Mouse (Mus musculus) C2C12 (cell line): ENCODE measurements around the gene Dlgap1. TPM values are rescaled to one million over a fixed set of nuclear protein-coding genes. Genes with fewer than 3 reads are reported as not detected.

ENCODE experiments used
- H3K27me3 ChIP-seq: one replicate; pipeline ENCODE4 v1.6.1; 2011; ENCODE audit not compliant: control insufficient read depth, insufficient read depth, insufficient read length
- H3K36me3 ChIP-seq: one replicate; pipeline ENCODE4 v1.6.1; 2011; ENCODE audit not compliant: control insufficient read depth, insufficient read depth
- H3K4me3 ChIP-seq: one replicate; pipeline ENCODE4 v1.5.1; 2011; ENCODE audit warnings: mild to moderate bottlenecking, control low read depth; ENCODE audit not compliant: poor library complexity, insufficient read depth, severe bottlenecking
- H3K79me2 ChIP-seq: one replicate; pipeline ENCODE4 v1.6.1; 2011; ENCODE audit not compliant: control insufficient read depth, insufficient read depth
- H3K79me3 ChIP-seq: one replicate; pipeline ENCODE4 v1.6.1; 2011; ENCODE audit warnings: low read depth, control low read depth
- H3ac ChIP-seq: one replicate; pipeline ENCODE3; 2011; ENCODE audit warnings: low read depth; ENCODE audit not compliant: control insufficient read depth, insufficient read length
- CEBPB ChIP-seq: IDR thresholded peaks from one replicate; pipeline ENCODE4 v1.6.1; 2011; ENCODE audit warnings: low read depth, mild to moderate bottlenecking, control low read depth, moderate library complexity
- CTCF ChIP-seq: IDR thresholded peaks from one replicate; pipeline ENCODE4 v1.5.1; 2011; ENCODE audit not compliant: control insufficient read depth, insufficient read depth, insufficient read length
- FOSL1 ChIP-seq: IDR thresholded peaks from one replicate; pipeline ENCODE4 v1.8.0; 2011; ENCODE audit warnings: mild to moderate bottlenecking, low read length; ENCODE audit not compliant: poor library complexity, insufficient read depth, severe bottlenecking
- MAX ChIP-seq: IDR thresholded peaks from one replicate; pipeline ENCODE4 v1.6.1; 2011; ENCODE audit warnings: mild to moderate bottlenecking, control low read depth
- MYOD1 ChIP-seq: IDR thresholded peaks from one replicate; pipeline ENCODE4 v1.6.1; 2011; ENCODE audit warnings: low read depth; ENCODE audit not compliant: control insufficient read depth, insufficient read length
- MYOG ChIP-seq: IDR thresholded peaks from one replicate; pipeline ENCODE4 v1.6.1; 2011; ENCODE audit not compliant: control insufficient read depth, insufficient read length; ENCODE audit errors: extremely low read depth
- USF1 ChIP-seq: IDR thresholded peaks from one replicate; pipeline ENCODE4 v1.6.1; 2011; ENCODE audit warnings: low read depth, mild to moderate bottlenecking, control low read depth, moderate library complexity
- polyA plus RNA-seq: library from polyadenylated mRNA; unstranded; fragments of >200 nt; fragmentation: generic; extraction: Trizol; gene quantifications from one replicate; pipeline ENCODE4 v1.2.1, GENCODE M21; 2012; ENCODE audit warnings: missing spikeins

Dlgap1 gene
- polyA plus RNA-seq, 1 experiment, result 0.22 TPM

GRCm38 (mm10) chr17:70191228-70191627 is 222.4 kb downstream of the Dlgap1 start:
- Histone ChIP-seq H3K36me3 (no peaks in the 10 kb centered on the region), H3K27me3 (no peaks in the 10 kb centered on the region), H3ac (no peak overlapping the region), H3K79me2 (no peaks in the 10 kb centered on the region), H3K4me3 (no peak overlapping the region), H3K79me3 (no peaks in the 10 kb centered on the region)
- TF ChIP-seq MYOG (no peak), MAX (no peak)

DNA sequence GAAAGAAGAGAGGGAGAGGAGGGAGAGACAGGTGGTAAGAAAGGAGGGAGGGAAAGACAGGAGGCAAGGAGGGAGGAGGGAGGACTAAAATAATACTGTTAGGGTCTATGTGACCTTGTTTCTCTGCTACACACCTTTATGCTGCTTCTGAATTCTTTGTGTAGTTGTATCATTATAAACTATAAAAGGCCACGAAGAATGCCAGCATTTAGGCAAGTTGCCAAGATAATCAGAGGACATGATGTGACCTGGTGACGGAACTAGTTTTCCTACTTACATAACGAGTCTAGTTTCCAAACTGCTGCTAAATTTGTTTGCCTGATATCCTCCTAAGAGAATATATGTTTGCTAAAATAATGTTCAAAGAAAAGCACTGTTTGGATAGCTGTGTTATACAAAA is 254.0 kb downstream of the Dlgap1 start:
- Histone ChIP-seq H3K36me3 (no peaks in the 10 kb centered on the region), H3K79me3 (no peaks in the 10 kb centered on the region), H3K27me3 (no peaks in the 10 kb centered on the region), H3K4me3 (no peak overlapping the region), H3ac (no peak overlapping the region), H3K79me2 (no peaks in the 10 kb centered on the region)
- no peak for TF ChIP-seq FOSL1

GRCm38 (mm10) chr17:70247342-70247741 is 278.5 kb downstream of the Dlgap1 start:
- no peak overlapping the region for H3ac ChIP-seq
- no peaks in the 10 kb centered on the region for H3K27me3 ChIP-seq
- no peaks in the 10 kb centered on the region for H3K79me2 ChIP-seq
- TF ChIP-seq MYOG, result no peak
- TF ChIP-seq FOSL1, result no peak
- TF ChIP-seq CTCF, result no peak
- no peak for TF ChIP-seq CEBPB
- no peak for TF ChIP-seq MYOD1
- no peaks in the 10 kb centered on the region for H3K79me3 ChIP-seq
- no peaks in the 10 kb centered on the region for H3K36me3 ChIP-seq
- H3K4me3 ChIP-seq, result no peak overlapping the region

DNA sequence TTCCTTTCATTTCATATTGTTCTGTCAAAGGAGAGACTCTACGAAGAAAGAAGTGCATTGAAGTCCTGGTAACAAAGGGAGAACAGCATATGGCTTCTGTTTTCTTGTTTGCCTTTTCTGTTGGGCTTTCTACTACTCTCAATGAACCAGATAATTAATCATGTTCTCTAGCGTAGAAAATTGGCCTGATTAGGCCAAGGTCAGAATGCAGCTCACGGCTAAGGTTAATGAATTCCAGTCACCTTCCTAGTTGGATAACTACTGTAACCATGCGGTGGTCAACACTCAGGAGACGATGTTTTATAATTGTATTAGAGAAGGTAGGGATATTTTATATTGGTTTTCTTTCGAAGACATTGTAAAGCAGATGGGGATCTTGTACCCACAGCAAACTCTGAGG is 279.4 kb downstream of the Dlgap1 start:
- no peaks in the 10 kb centered on the region for H3K36me3 ChIP-seq
- no peaks in the 10 kb centered on the region for H3K79me2 ChIP-seq
- H3K79me3 ChIP-seq, result no peaks in the 10 kb centered on the region
- H3K4me3 ChIP-seq, result no peak overlapping the region
- H3K27me3 ChIP-seq, result no peaks in the 10 kb centered on the region
- H3ac ChIP-seq, result no peak overlapping the region
- no peak for TF ChIP-seq MYOG
- TF ChIP-seq USF1, result no peak
- no peak for TF ChIP-seq FOSL1
- no peak for TF ChIP-seq CEBPB
- no peak for TF ChIP-seq MAX
- no peak for TF ChIP-seq MYOD1
- no peak for TF ChIP-seq CTCF

DNA sequence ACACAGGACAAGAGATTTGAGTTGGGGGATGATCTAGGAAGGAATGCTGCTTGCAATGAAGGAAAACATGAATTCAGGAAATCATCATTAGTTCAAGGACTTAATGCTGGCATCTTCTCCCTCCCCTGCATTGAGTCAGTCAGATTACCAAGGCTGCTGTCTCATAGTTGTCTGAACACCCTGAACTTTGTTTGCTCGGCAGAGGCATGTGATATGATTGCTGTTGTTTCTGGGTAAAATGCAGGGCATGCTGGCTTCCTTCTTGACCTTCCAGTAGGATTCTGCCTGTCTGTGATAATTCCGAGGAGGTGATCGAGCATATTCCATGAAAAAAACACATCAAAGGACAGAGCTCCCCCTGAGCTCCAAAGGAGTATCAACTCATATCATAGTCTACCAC is 283.6 kb downstream of the Dlgap1 start:
- Histone ChIP-seq H3K79me2 (no peaks in the 10 kb centered on the region), H3ac (no peak overlapping the region), H3K79me3 (no peaks in the 10 kb centered on the region), H3K27me3 (no peaks in the 10 kb centered on the region), H3K36me3 (no peaks in the 10 kb centered on the region), H3K4me3 (no peak overlapping the region)
- TF ChIP-seq USF1, result no peak
- TF ChIP-seq MAX, result no peak
- no peak for TF ChIP-seq MYOG
- no peak for TF ChIP-seq FOSL1

DNA sequence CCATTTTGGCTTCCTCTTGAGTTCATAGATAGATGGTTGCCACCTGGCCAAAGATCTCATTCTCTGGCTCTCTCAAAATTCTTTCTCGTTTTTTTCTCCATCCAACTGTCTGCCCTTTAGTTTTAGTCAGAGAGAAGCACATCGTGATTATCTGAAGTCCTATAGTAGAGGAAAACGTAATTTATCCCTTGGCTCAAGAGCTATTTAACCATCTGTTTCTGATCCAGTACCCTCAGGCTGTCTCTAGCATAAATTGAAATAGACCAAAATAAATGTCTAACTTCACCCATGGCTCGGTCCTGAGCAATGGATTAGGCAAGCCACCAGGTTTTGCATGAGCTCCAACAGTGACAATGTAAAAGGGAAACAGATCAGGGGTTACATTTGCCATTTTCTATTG is 287.5 kb downstream of the Dlgap1 start:
- no peaks in the 10 kb centered on the region for H3K36me3 ChIP-seq
- H3K4me3 ChIP-seq, result no peak overlapping the region

GRCm38 (mm10) chr17:70263156-70263555 is 294.3 kb downstream of the Dlgap1 start:
- H3K79me3 ChIP-seq, result no peaks in the 10 kb centered on the region
- H3K27me3 ChIP-seq, result no peaks in the 10 kb centered on the region
- no peak overlapping the region for H3ac ChIP-seq
- H3K4me3 ChIP-seq, result no peak overlapping the region
- H3K79me2 ChIP-seq, result no peaks in the 10 kb centered on the region
- TF ChIP-seq CTCF (no peak), MYOD1 (no peak), USF1 (no peak), CEBPB (no peak), MYOG (no peak), FOSL1 (no peak), MAX (no peak)
- no peaks in the 10 kb centered on the region for H3K36me3 ChIP-seq

More for the DNA sequence above, 287.5 kb downstream of the Dlgap1 start:
- no peak overlapping the region for H3ac ChIP-seq
- no peaks in the 10 kb centered on the region for H3K79me2 ChIP-seq
- H3K79me3 ChIP-seq, result no peaks in the 10 kb centered on the region
- H3K27me3 ChIP-seq, result no peaks in the 10 kb centered on the region
- no peak for TF ChIP-seq CTCF
- no peak for TF ChIP-seq FOSL1
- TF ChIP-seq MYOG, result no peak
- TF ChIP-seq MYOD1, result no peak
- TF ChIP-seq MAX, result no peak
- no peak for TF ChIP-seq USF1
- TF ChIP-seq CEBPB, result no peak
